Mouse (Mus musculus) CD4-positive helper T cell, adult 2 months (primary cell): ENCODE measurements at regions not wholly inside any gene's neighbourhood (a gene's known extent, or its start where the extent isn't known, plus 50 kb on each side); places are given as distances from the start of the nearest gene placed in this dataset.

ENCODE experiments used
- DNase-seq: peaks from one replicate; pipeline ENCODE4 v3.0.0-alpha.2; 2012; ENCODE audit warnings: low read depth, missing footprints, low spot score

DNA sequence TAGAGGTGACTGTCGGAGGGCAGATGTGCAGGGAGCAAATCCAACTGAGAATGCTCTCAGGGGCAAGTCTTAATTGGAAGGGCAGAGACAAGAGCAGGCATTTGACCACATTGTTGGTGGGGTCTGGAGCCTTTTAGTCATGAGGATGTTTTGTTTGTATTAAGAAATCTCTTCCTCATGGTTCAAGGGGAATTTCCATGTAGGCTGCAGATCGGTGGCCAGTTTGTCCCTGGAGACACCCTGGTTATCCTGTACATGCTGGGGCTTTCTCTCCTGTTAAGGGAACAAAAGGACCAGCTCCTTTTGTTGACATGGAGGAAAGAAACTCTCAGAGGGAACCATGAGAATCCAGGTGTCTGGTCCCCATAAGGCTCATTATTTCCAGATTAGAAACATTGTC is 174.4 kb downstream of the Rab11fip4 start:
- DNase-seq = no peak

DNA sequence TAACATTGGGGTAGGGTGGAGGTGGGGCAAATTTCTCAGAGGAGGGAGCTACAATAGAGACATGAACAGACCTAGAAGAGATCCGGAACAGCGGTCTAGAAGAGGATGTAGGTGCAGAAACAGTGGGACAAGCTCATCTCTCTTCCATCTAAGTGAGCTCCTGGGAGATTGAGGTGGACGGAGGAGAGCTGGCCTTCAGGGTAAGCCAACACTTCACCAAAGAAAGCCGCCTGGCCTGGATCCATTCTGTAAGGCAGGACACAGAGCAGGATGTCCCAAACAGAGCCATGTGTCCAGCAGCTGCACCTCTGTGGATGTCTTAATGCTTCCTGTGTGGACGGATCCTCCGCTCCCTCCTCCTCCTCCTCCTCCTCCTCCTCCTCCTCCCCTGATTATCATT is 173.0 kb downstream of the Rab11fip4 start:
- DNase-seq = no peak

DNA sequence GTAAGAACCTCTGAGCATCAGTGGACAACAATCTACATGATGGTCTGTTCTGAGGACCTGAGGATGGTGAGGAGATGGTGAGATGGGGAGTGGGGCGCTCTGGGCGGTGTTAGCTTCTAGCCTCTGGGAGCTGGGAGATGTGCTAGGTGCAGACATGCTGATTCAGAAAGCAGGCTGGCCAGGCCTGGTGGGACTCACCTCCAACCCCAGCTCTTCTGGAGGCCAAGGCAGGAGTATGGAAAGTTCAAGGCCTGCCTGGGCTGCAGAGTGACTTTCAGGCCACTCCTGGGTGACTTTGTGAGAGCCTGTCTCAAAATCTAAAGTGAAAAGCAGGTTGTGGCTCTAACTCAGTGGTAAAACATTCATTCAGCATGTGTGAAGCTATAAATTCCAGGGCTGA is 171.6 kb downstream of the Rab11fip4 start:
- no peak for DNase-seq

DNA sequence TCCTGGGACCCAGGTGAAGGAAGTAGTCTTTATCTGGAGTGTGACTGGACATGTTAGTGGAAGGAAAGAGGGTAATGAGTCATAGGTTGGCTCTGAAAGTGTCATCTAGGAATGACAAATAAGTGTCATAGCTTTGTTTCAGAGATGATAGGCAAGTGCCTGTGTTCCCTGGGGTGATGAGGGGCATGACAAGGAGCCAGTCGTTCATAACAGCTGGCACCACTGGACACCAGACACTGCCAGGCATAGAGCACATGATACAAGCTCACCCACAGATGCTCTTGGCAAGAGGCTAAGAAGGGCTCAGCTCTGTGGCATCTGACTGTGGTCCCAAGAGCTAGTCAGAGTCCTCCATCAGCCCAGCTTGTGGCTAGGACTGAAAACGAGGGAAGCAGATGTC is 171.0 kb downstream of the Rab11fip4 start:
- DNase-seq = no peak

DNA sequence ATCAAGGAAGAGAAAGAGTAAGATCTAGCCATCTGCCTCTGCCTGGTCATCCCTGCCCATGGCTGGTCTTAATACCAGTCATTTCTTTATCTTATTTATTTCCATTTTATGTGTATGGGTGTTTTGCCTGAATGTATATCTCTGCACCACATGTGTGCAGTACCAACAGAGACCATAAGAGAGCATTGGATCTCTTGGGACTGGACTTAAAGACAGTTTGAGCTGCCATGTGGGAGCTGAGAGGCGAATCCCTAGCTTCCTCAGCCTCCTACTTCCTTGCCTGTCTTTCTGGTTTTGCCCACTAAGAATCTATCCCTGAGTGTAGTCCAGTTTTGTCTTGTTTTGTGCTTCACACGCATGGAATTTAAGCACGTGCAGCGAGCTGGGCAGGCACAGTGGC is 169.5 kb downstream of the Rab11fip4 start:
- no peak for DNase-seq

DNA sequence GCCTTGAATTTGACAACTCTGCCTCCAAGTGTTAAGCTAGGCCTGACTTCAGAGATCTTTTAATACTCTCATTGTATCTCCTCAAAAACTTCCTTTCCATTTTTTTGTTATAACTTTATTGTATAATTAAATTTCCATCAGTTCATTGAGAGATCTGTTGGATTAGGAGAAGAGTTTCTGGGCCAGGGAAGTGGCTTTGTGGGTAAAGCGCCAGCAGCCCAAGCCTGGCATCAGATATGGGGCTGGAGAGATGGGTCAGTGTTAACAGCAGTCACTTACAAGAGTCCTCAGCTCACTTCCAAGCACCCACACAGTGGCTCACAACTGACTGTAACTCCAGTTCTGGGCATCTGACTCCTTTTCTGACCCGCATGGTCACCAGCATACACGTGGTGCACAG is 167.3 kb downstream of the Rab11fip4 start:
- no peak for DNase-seq

DNA sequence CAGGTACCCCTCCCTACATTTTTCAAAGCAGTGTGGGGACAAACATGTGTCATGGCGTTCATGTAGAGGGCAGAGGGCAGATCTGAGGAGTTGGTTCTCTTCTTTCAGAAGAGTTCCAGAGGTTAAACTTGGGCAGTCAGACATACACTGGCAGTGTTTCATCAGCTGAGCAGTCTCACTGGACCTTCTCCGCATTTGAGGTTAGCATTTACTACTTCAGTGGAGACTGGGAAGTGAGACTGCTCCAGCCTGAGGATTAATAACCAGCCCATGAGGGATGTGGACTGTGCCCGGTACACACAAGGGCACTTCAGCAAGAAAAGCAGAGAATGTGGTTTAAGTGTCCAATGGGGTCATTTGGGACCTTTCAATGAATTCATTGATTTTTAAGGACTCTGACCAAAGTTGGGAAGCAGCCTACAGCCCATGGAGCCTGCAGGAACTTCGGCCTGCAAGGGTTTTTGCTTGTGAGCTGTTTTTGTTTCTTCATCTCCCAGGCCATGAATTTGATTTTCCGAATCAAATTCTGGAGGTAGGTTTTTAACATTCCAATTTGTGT is 166.6 kb downstream of the Rab11fip4 start:
- no peak for DNase-seq

DNA sequence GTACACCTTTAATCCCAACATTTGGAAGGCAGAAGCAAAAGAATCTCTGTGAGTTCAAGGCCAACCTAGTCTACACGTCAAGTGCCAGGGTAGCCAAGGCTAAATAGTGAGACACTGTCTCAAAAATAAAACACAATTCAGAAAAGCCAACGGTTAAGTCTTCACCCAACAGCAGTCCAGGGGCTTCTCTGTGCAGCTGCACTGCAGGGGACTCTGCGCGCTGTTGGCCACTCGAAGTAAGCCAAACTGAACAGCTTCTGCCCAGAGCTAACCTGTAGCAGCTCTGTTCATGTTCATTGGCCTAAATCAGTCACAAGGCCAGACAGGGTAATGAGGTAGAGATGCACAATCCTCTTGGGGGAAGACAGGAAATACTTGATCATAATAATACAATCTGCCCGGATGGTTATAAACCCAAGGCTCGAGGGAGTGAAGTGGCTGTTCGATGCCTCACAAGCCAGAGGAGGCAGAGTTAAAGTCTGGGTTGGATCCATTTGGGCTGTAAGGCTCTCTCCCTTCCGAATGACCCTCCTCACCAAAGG is 165.4 kb downstream of the Rab11fip4 start:
- no peak for DNase-seq

DNA sequence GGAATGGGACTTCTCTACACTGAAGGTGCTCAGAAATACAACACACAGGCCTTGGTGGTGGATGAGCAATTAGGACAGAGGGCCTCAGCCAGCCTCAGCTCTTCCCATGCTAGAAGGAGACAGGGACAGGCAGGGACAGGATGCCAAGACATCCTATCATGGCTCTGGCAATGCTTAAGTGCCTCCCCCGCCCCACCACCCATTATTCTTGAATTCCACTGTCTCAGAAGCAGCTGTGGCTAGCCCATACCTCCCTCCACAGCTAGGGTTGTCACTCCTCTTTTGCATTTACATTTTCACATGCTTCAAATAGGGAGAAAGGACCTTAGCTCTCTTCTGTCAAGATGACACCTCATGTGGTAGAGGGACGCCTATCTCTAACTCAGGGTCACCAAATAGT is 162.5 kb downstream of the Rab11fip4 start:
- DNase-seq = no peak

DNA sequence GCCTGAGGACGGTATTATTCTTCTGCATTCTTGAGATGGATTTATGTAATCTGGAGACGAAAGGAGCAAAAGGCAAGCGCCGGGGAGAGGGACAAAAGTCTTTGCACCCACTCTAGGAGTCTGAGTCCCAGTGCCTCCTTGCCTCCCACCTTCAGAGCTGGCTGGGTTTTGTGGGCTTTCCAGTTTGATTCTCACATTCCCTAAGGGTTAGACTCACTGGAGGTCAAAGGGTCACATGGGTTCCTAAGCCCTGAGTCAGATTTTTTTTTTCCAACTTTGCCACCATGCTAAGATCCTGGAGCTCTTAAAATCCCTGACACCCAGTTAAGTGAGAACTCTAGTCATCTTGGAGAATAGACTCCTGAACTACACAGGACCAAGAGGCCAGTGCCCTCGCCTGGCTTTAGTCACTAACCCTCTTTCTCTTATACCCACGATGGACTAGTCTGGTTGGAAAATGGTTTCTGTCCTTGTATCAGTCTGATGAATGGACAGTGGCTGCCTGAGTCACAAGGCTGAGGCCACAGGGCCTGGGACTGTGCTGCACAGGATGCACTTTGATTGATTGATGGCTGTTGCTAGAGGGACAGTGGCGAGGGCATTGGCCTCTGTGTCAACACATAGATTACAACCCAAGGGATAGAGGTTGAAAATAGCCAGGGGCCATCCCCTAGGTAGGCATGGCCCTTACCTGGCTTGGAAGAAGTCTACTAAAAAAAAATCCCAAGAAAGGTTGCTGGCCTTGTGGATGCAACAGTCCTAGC is 161.9 kb downstream of the Rab11fip4 start:
- no peak for DNase-seq

DNA sequence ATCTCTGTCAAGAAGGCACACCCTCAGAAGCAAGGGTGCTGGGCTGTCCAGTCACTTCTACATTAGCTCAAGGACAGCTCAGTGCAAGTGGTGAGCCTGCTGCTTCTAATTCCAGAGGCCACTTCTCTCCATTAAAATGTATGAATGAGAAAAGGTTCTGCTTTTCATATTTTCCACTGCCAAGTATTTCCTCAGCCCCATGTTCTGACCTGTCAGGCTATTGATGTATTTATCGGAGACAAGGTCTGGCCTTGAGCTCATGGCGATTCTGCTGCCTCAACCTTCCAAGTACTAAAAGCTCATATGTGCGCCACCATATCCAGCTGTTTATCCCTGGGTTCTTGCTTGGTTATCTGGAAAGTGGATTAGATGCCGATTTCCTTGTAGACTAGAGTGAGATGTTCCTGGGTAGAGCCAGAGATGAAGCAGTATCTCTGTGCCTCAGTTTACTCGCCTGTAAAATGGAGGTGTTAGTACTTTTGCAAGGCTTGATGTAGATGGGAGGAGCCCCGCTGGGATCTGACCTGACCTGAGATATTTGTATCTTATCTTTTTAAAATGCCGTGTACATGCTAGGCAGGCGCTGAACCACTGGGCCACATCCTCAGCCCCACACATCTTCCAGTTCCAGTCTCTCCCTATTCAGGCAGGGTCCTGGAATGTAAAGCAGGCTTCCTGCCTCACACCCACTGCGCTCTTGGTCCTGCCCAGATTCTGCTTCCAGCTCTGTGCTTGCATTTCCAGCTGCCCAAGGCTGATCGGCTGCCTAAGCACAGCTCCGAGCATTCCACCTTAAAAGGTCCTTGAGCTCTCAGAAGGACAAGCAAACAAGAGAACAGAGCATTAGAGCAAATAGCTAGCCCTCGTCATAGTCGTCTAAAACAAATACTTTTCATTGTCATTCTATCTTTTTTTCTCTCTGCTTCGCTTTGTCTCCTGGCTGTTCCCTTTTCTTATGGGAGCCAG is 161.0 kb downstream of the Rab11fip4 start:
- DNase-seq = no peak

DNA sequence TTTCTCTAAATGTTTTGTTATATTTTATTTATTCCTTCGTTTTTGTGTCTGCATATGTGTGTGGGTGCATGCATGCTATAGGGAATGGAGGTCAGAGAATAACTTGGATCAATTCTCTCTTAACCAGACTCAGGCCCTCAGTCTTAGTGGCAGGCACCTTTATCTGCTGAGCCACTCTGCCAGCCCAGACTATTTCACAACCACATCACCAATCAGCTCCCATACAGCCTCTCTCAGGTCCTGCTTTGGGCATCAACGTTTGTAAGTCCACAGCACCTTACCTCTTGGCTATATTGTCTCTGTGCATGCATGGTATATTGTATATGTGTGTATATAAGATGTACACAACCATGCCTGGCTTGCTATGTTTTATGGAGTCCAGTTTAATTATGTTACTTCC is 159.9 kb downstream of the Rab11fip4 start:
- DNase-seq = no peak

DNA sequence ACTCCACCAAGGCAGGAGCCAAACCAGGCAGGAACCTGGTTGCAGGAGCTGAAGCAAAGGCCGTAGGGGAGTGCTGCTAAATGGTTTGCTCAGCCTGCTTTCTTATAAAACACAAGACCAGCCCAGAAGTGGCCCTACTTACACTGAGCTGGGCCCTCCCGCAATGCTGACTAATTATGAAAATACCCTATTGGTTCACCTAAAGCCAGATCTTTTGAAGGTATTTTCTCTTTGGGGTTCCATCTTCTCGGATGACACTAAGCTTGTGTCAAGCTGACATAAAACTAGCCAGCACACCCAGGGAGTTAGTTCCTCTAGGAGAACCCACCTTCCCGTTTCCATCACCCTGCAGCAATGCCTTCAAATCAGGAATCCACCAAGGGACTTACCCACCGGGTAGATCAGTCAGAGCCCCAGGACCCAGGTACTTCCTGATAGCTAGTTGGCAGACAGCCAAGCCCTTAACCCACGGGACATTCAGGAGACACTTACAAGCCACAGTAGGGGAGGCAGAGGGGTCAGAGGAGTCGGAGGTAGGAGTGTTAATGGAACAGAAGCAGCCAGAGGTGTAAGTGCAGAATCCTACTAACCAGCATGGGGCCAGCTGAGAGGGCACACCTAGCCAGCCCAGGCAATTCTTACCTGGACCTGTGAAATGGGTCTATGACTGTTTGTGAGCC is 158.9 kb downstream of the Rab11fip4 start:
- DNase-seq = peak; percentile 28

DNA sequence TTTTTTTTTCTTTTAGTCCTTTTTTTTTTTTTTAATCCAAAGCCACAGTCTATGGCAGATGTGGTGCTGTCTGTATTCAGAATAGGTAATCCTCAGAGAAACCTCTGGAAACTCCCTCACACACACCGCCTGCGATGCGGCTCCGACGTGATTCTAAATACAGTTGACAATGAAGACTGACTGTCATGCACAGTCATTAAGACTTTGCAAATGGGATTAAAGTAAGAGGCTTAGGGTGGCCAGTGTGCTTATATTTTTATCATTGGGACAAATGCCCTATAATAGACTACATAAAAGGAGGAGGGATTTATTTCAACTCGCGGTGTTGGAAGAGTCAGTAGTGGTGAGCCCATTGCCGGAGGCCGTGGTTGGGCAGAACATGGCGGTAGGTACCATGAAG is 158.1 kb downstream of the Rab11fip4 start:
- no peak for DNase-seq

DNA sequence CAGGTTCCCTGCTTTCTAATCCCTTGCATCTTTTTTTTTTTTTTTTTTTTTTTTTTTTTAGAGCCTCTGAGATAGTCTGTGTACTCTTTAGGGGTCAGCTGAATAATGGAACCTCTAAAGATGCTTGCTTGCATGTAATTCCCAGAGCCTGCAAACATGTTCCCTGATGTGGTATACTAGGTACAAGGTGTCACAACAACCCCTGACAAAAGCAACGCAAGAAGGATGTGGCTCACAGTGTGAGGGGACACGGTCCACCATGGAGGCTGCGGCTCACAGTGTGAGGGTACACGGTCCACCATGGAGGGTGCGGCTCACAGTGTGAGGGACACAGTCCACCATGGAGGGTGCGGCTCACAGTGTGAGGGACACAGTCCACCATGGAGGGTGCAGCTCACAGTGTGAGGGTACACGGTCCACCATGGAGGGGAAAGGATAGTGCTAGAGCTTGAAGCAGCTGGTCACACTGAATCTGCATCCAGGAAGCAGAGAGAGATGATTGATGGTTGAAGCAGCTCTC is 157.7 kb downstream of the Rab11fip4 start:
- DNase-seq = no peak

DNA sequence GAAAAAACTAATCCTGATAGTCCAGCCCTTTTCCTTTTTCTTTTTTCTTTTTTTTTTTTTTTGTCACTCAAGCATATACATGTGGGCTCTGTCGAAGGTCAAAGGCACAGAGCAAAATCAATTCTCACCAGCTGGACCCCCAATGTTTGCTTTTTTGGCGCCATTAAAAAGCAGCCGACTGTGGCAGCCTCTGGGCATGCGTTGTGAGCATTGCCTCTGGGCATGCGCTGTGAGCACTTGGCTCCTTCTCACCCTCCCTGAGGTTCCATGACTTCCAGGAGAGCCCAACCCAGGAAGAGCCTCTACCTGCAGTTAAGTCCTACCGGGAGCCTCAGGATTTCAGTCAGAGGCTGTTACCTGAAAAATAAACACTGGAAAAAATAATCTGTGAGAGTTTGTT is 156.8 kb downstream of the Rab11fip4 start:
- no peak for DNase-seq
